Mouse (Mus musculus) myocyte (in vitro differentiated cells): ENCODE measurements around the gene Sar1a. TPM values are rescaled to one million over a fixed set of nuclear protein-coding genes. Genes with fewer than 3 reads are reported as not detected.

ENCODE experiments used
- H3K27me3 ChIP-seq: one replicate; pipeline ENCODE4 v1.6.1; 2011; ENCODE audit not compliant: control insufficient read depth, insufficient read depth, insufficient read length
- H3K36me3 ChIP-seq: one replicate; pipeline ENCODE4 v1.6.1; 2011; ENCODE audit not compliant: control insufficient read depth, insufficient read depth
- H3K4me2 ChIP-seq: one replicate; pipeline ENCODE4 v1.6.1; 2011; ENCODE audit warnings: low read depth, control low read depth
- H3K4me3 ChIP-seq: one replicate; pipeline ENCODE4 v1.5.1; 2011; ENCODE audit warnings: mild to moderate bottlenecking, control low read depth, moderate library complexity
- H3K79me2 ChIP-seq: one replicate; pipeline ENCODE4 v1.6.1; 2011; ENCODE audit not compliant: control insufficient read depth, insufficient read depth
- H3ac ChIP-seq: one replicate; pipeline ENCODE4 v1.6.1; 2011; ENCODE audit not compliant: control insufficient read depth, insufficient read length
- CEBPB ChIP-seq: IDR thresholded peaks from 2 replicates; pipeline ENCODE4 v1.6.1; 2011; ENCODE audit warnings: mild to moderate bottlenecking, moderate library complexity; ENCODE audit not compliant: poor library complexity, insufficient read depth, severe bottlenecking
- E2F4 ChIP-seq: IDR thresholded peaks from one replicate; pipeline ENCODE4 v1.6.1; 2011; ENCODE audit warnings: mild to moderate bottlenecking, control low read depth, moderate library complexity; ENCODE audit not compliant: insufficient read depth
- MAX ChIP-seq: IDR thresholded peaks from one replicate; pipeline ENCODE4 v1.6.1; 2011; ENCODE audit warnings: low read depth, mild to moderate bottlenecking, control low read depth
- MYOD1 ChIP-seq, 3 experiments: IDR thresholded peaks; one replicate each; pipeline ENCODE4 v1.6.1; 2011; ENCODE audit warnings: control low read depth in 2 of 3, low read depth in 2 of 3, mild to moderate bottlenecking in 2 of 3, moderate library complexity in 1 of 3; ENCODE audit not compliant: insufficient read length in 2 of 3, control insufficient read depth in 1 of 3
- MYOG ChIP-seq, 3 experiments: IDR thresholded peaks; one replicate each; pipeline ENCODE4 v1.6.1; 2011; ENCODE audit warnings: control low read depth in 2 of 3, low read depth in 2 of 3, mild to moderate bottlenecking in 2 of 3; ENCODE audit not compliant: insufficient read length in 2 of 3, control insufficient read depth in 1 of 3, insufficient read depth in 1 of 3
- POLR2A ChIP-seq: IDR thresholded peaks from one replicate; pipeline ENCODE4 v1.6.1; 2011; ENCODE audit warnings: low read depth, mild to moderate bottlenecking, control low read depth, moderate library complexity; ENCODE audit not compliant: insufficient read length
- POLR2AphosphoS2 ChIP-seq: IDR thresholded peaks from one replicate; pipeline ENCODE4 v1.6.1; 2011; ENCODE audit warnings: low read depth, control low read depth; ENCODE audit not compliant: insufficient read length
- REST ChIP-seq: IDR thresholded peaks from one replicate; pipeline ENCODE4 v1.6.1; 2011; ENCODE audit warnings: mild to moderate bottlenecking, control low read depth, moderate library complexity; ENCODE audit not compliant: insufficient read depth, insufficient read length
- SRF ChIP-seq: IDR thresholded peaks from one replicate; pipeline ENCODE4 v1.6.1; 2011; ENCODE audit warnings: low read depth; ENCODE audit not compliant: control insufficient read depth, insufficient read length
- TCF12 ChIP-seq: IDR thresholded peaks from one replicate; pipeline ENCODE4 v1.6.1; 2011; ENCODE audit warnings: mild to moderate bottlenecking, control low read depth; ENCODE audit not compliant: poor library complexity, insufficient read depth, severe bottlenecking
- TCF3 ChIP-seq: IDR thresholded peaks from one replicate; pipeline ENCODE4 v1.6.1; 2011; ENCODE audit warnings: low read depth, control low read depth; ENCODE audit not compliant: insufficient read length
- USF1 ChIP-seq: IDR thresholded peaks from one replicate; pipeline ENCODE4 v1.6.1; 2011; ENCODE audit warnings: low read depth, mild to moderate bottlenecking, control low read depth, moderate library complexity
- polyA plus RNA-seq: library from polyadenylated mRNA; unstranded; fragments of >200 nt; fragmentation: generic; extraction: Trizol; gene quantifications from one replicate; pipeline ENCODE4 v1.2.1, GENCODE M21; 2012; ENCODE audit warnings: missing spikeins

Sar1a gene
- polyA plus RNA-seq, 1 experiment = 142 TPM

DNA sequence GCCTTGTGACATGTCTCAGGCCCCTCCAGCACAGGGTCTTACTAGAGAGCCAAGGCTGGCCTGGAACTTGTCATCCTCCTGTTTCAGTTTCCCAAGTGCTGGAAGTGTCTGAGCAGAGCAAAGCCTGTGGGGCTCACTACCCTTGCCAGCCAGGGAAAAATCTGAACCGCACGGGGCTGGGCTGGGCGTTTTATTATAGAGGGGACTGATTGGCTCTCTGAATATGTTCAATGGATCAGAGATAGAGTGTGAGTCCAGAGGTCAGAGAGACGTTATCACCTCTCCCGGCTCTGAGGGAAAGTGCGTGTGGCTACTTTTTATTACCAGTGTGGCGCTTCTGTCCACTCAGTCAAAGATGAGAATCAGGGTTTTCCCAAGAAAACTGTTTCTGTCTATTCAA is 33.5 kb upstream of the Sar1a start:
- H3K4me3 ChIP-seq = no peak overlapping the region
- no peak overlapping the region for H3K4me2 ChIP-seq
- H3K79me2 ChIP-seq = peaks cover 24% of the 10 kb centered on the region
- TF ChIP-seq POLR2AphosphoS2 (no peak), USF1 (no peak), TCF3 (no peak), MYOD1 (IDR thresholded peaks at IDR 0.05; ENCODE audit: control insufficient read depth in 1 of 3, insufficient read length in 2 of 3, low read depth in 2 of 3) (no peak), E2F4 (no peak), TCF12 (no peak), MYOG (IDR thresholded peaks at IDR 0.05; ENCODE audit: control insufficient read depth in 1 of 3, insufficient read depth in 1 of 3, insufficient read length in 2 of 3, low read depth in 2 of 3) (no peak), SRF (no peak), CEBPB (no peak), REST (no peak), MAX (no peak), POLR2A (no peak)
- H3K36me3 ChIP-seq = no peaks in the 10 kb centered on the region
- no peaks in the 10 kb centered on the region for H3K27me3 ChIP-seq
- no peak overlapping the region for H3ac ChIP-seq

GRCm38 (mm10) chr10:61647790-61648736 is 32.0 kb upstream of the Sar1a start, which contains the start of gene Ppa1:
Gene Ppa1 (plus strand): TSS chr10:61648552.
- no peaks in the 10 kb centered on the region for H3K36me3 ChIP-seq
- peak within 1 kb of the TSS; percentile 91 for H3K4me2 ChIP-seq
- no peaks in the 10 kb centered on the region for H3K27me3 ChIP-seq
- peaks cover 24% of the 10 kb centered on the region for H3K79me2 ChIP-seq
- H3K4me3 ChIP-seq = peak within 1 kb of the TSS; percentile 62
- TF ChIP-seq REST (no peak), SRF (no peak), MAX (peak; percentile 29), TCF12 (no peak), POLR2AphosphoS2 (peak; percentile 95), USF1 (peak; percentile 77), CEBPB (no peak), MYOD1 (IDR thresholded peaks at IDR 0.05; ENCODE audit: control insufficient read depth in 1 of 3, insufficient read length in 2 of 3, low read depth in 2 of 3) (peak in 1 of 3 experiments; percentile 31), POLR2A (peak; percentile 97), MYOG (IDR thresholded peaks at IDR 0.05; ENCODE audit: control insufficient read depth in 1 of 3, insufficient read depth in 1 of 3, insufficient read length in 2 of 3, low read depth in 2 of 3) (peak in 1 of 3 experiments; percentile 32)
- H3ac ChIP-seq = peak within 1 kb of the TSS; percentile 42

- no peaks in the 10 kb centered on the region for H3K36me3 ChIP-seq
- peak overlapping the region; percentile 79 for H3K4me2 ChIP-seq
- peak overlapping the region; percentile 42 for H3ac ChIP-seq
- H3K79me2 ChIP-seq = peaks cover 24% of the 10 kb centered on the region
- TF ChIP-seq USF1 (no peak), SRF (no peak), MYOG (IDR thresholded peaks at IDR 0.05; ENCODE audit: control insufficient read depth in 1 of 3, insufficient read depth in 1 of 3, insufficient read length in 2 of 3, low read depth in 2 of 3) (no peak), REST (no peak), TCF12 (no peak), MYOD1 (IDR thresholded peaks at IDR 0.05; ENCODE audit: control insufficient read depth in 1 of 3, insufficient read length in 2 of 3, low read depth in 2 of 3) (peak in 1 of 3 experiments; percentile 3), MAX (no peak)
- no peaks in the 10 kb centered on the region for H3K27me3 ChIP-seq
- H3K4me3 ChIP-seq = peak overlapping the region; percentile 62
These were observed 31.1 kb upstream of the Sar1a start for GRCm38 (mm10) chr10:61648737-61649645.

- no peak overlapping the region for H3ac ChIP-seq
- no peak for TF ChIP-seq POLR2A
- no peak for TF ChIP-seq REST
- TF ChIP-seq MYOD1 (IDR thresholded peaks at IDR 0.05; ENCODE audit: control insufficient read depth in 1 of 3, insufficient read length in 2 of 3, low read depth in 2 of 3) = no peak
- TF ChIP-seq TCF12 = no peak
- no peak for TF ChIP-seq POLR2AphosphoS2
- TF ChIP-seq CEBPB = no peak
- H3K36me3 ChIP-seq = peaks cover 7% of the 10 kb centered on the region
- no peaks in the 10 kb centered on the region for H3K27me3 ChIP-seq
- no peak overlapping the region for H3K4me2 ChIP-seq
- peaks cover 19% of the 10 kb centered on the region for H3K79me2 ChIP-seq
- no peak overlapping the region for H3K4me3 ChIP-seq
These were observed 26.0 kb upstream of the Sar1a start for GRCm38 (mm10) chr10:61654105-61654504.
